Mouse (Mus musculus): Measurements from ENCODE around the gene Trim40.

The Trim40 gene

GRCm38 (mm10) chr17:36839931-36840330, 50.0 kb downstream of the Trim40 start:
- DNase-seq (ENCODE audit: low read depth, low spot score): no peak

GRCm38 (mm10) chr17:36839001-36839400, 50.9 kb downstream of the Trim40 start:
- no peak for DNase-seq (ENCODE audit: low read depth, low spot score)

- peak; percentile 97 for DNase-seq (ENCODE audit: low read depth, low spot score)
Observed at GRCm38 (mm10) chr17:36836874-36837647, 52.9 kb downstream of the Trim40 start, which contains the start of gene Trim26. TSS of gene Trim26 (plus strand) at chr17:36837134.

- no peak for DNase-seq (ENCODE audit: low read depth, low spot score)
Observed at GRCm38 (mm10) chr17:36836427-36836812, 53.5 kb downstream of the Trim40 start.

GRCm38 (mm10) chr17:36835591-36836426, 54.1 kb downstream of the Trim40 start:
- DNase-seq (ENCODE audit: low read depth, low spot score): peak; percentile 90

GRCm38 (mm10) chr17:36832694-36833093, 57.2 kb downstream of the Trim40 start:
- peak; percentile 70 for DNase-seq (ENCODE audit: low read depth, low spot score)
